Mouse (Mus musculus) bone marrow, adult 2 months (tissue): ENCODE measurements around the gene Hsd17b3.

Source experiments
- CTCF ChIP-seq: fragments of 200-500 bp; IDR thresholded peaks from 2 replicates; pipeline ENCODE4 v1.5.1; 2011; ENCODE audit warnings: low read length, control low read depth; ENCODE audit not compliant: control insufficient read depth, insufficient read depth
- POLR2A ChIP-seq: fragments of 200-500 bp; IDR thresholded peaks from 2 replicates; pipeline ENCODE4 v1.6.1; 2011; ENCODE audit warnings: low read depth, mild to moderate bottlenecking, control low read depth, low read length, borderline replicate concordance; ENCODE audit not compliant: control insufficient read depth

DNA sequence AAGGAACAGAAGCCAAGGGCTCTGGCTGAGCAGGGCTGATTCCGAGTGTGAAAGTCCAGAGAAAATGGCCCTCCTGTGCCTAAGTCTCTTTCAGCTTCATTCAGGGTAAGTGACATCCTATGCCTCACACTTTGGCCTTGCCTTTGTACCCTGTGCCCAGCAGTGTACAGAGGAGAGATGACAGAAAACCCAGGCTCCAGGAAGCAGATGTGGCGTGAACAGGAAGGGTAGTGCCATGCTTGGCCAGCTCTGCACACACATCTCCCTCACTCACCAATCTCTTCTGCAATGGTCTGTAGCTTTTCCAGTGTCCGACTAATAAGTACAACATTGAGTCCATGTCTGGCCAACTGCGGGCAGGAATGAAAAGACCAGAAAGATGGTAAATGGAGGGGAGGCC lies 13.0 kb downstream of the Hsd17b3 start:
- no peak for TF ChIP-seq CTCF
- TF ChIP-seq POLR2A = no peak
